ENCODE assay signal across 15 mouse cellular contexts in genomic region chr17:63716161-63716560, GRCm38 (mm10).
A peak's percentile ranks its signal among the peaks of the same experiment; 100 is the strongest.
DNase-seq lines count a peak whose midpoint lies in the region; ATAC-seq lines count a peak whose summit lies in the region.
"Had no signal": no experiment of that assay in that cellular context is flagged by ENCODE, and none has a peak within 500 bp of the region (broad histone marks: within the 10 kb centered on the region; RNA-seq: fewer than 3 reads in every experiment).

No protein-coding gene starts in this region.

- ATAC-seq in midbrain, embryonic 12.5 days (ENCODE audit: low FRiP score, low read depth): 0 out of 2 replicates have a peak, but pooled peaks have one; percentile 49
- ATAC-seq in midbrain, embryonic 16.5 days: no peak
- no peak for ATAC-seq in liver, embryonic 12.5 days
- ATAC-seq: activated CD4-positive, CD25-positive, alpha-beta regulatory T cell, adult 4 months had no signal

- H3K9me3 ChIP-seq in midbrain, embryonic 12.5 days: no peaks in the 10 kb centered on the region
- H3K9me3 ChIP-seq in midbrain, embryonic 16.5 days (replicated peaks; ENCODE audit: control insufficient read depth, low read length, poor library complexity, severe bottlenecking): no peaks in the 10 kb centered on the region
- H3K9me3 ChIP-seq in liver, embryonic 12.5 days (replicated peaks): no peaks in the 10 kb centered on the region
- H3K9me3 ChIP-seq: embryonic facial prominence, embryonic 15.5 days; kidney, embryonic 15.5 days; limb, embryonic 10.5 days; liver, embryonic 15.5 days had no signal

- WGBS in midbrain, embryonic 12.5 days: 75% methylated on average over 6 of the region's 6 CpGs
- 58% methylated on average over 6 of the region's 6 CpGs for WGBS in midbrain, embryonic 16.5 days
- WGBS in liver, embryonic 12.5 days (ENCODE audit: insufficient replicate concordance): 72% methylated on average over 6 of the region's 6 CpGs

- H3K9ac ChIP-seq in midbrain, embryonic 12.5 days (replicated peaks): no peak overlapping the region
- H3K9ac ChIP-seq in midbrain, embryonic 16.5 days (ENCODE audit: low read depth, low read length): no peak overlapping the region
- H3K9ac ChIP-seq in liver, embryonic 12.5 days: no peak overlapping the region
- H3K9ac ChIP-seq: embryonic facial prominence, embryonic 15.5 days; kidney, embryonic 15.5 days; liver, embryonic 15.5 days had no signal

- no peaks in the 10 kb centered on the region for H3K36me3 ChIP-seq in midbrain, embryonic 12.5 days
- no peaks in the 10 kb centered on the region for H3K36me3 ChIP-seq in midbrain, embryonic 16.5 days (ENCODE audit: control insufficient read depth, insufficient read depth, low read length)
- no peaks in the 10 kb centered on the region for H3K36me3 ChIP-seq in liver, embryonic 12.5 days
- H3K36me3 ChIP-seq: embryonic facial prominence, embryonic 15.5 days; kidney, embryonic 15.5 days; limb, embryonic 10.5 days; liver, embryonic 15.5 days had no signal

- peak; percentile 93 for DNase-seq in cerebellum, adult 11-12 months
- DNase-seq in cerebellum, postnatal 36 days: peak; percentile 84 to 87
- DNase-seq in layer of hippocampus, adult 8-10 months (ENCODE audit: low spot score in 2 of 2): peak; percentile 6 to 18
- no peak for DNase-seq in testis, postnatal 14 days (ENCODE audit: low spot score)
- no peak for DNase-seq in left cerebral cortex, postnatal 10 days (ENCODE audit: extremely low spot score in 1 of 2, low spot score in 2 of 2)
- DNase-seq: lung, postnatal 4 days; thymus, adult 2 months had no signal

- no peak overlapping the region for H3K4me3 ChIP-seq in midbrain, embryonic 12.5 days
- no peak overlapping the region for H3K4me3 ChIP-seq in midbrain, embryonic 16.5 days (ENCODE audit: low read depth, low read length)
- H3K4me3 ChIP-seq in liver, embryonic 12.5 days: no peak overlapping the region
- H3K4me3 ChIP-seq: embryonic facial prominence, embryonic 15.5 days; kidney, embryonic 15.5 days; limb, embryonic 10.5 days; liver, embryonic 15.5 days had no signal

- intact Hi-C loops in left cerebral cortex, postnatal 10 days (cut with DNase I): no loop called here

- no peaks in the 10 kb centered on the region for H3K27me3 ChIP-seq in midbrain, embryonic 12.5 days
- no peaks in the 10 kb centered on the region for H3K27me3 ChIP-seq in midbrain, embryonic 16.5 days (ENCODE audit: control insufficient read depth, insufficient read depth, low read depth, low read length)
- no peaks in the 10 kb centered on the region for H3K27me3 ChIP-seq in liver, embryonic 12.5 days (replicated peaks)
- H3K27me3 ChIP-seq: embryonic facial prominence, embryonic 15.5 days; liver, embryonic 15.5 days had no signal

- H3K4me2 ChIP-seq in midbrain, embryonic 12.5 days (replicated peaks): no peak overlapping the region
- H3K4me2 ChIP-seq in midbrain, embryonic 16.5 days (ENCODE audit: low read length): no peak overlapping the region
- H3K4me2 ChIP-seq in liver, embryonic 12.5 days: no peak overlapping the region
- H3K4me2 ChIP-seq: embryonic facial prominence, embryonic 15.5 days; kidney, embryonic 15.5 days; liver, embryonic 15.5 days had no signal

- 0 out of 2 replicates have a peak, but pooled peaks cover 5% of the 10 kb centered on the region for H3K4me1 ChIP-seq in midbrain, embryonic 12.5 days
- no peaks in the 10 kb centered on the region; the same call in 1 of the 2 replicates for H3K4me1 ChIP-seq in midbrain, embryonic 16.5 days (ENCODE audit: control insufficient read depth, insufficient read depth, low read length)
- no peaks in the 10 kb centered on the region for H3K4me1 ChIP-seq in liver, embryonic 12.5 days
- H3K4me1 ChIP-seq: embryonic facial prominence, embryonic 15.5 days; liver, embryonic 15.5 days had no signal

- no peak overlapping the region for H3K27ac ChIP-seq in midbrain, embryonic 12.5 days (replicated peaks)
- H3K27ac ChIP-seq in midbrain, embryonic 16.5 days (ENCODE audit: low read length): no peak overlapping the region
- no peak overlapping the region for H3K27ac ChIP-seq in liver, embryonic 12.5 days
- H3K27ac ChIP-seq: embryonic facial prominence, embryonic 15.5 days; kidney, embryonic 15.5 days; limb, embryonic 10.5 days; liver, embryonic 15.5 days had no signal

Comparison
In these comparisons a context has a peak if more than half of its experiments do, and no peak if none do; other contexts are left out.
1. DNase-seq: peak in cerebellum, adult 11-12 months (single experiment), cerebellum, postnatal 36 days (2 of 2) and layer of hippocampus, adult 8-10 months (2 of 2); none in testis, postnatal 14 days (single experiment) and left cerebral cortex, postnatal 10 days (0 of 2).